Mouse (Mus musculus) heart, postnatal 0 days (tissue): Measurements from ENCODE around the gene Cntnap5c. TPM values are rescaled to one million over a fixed set of nuclear protein-coding genes. Genes with fewer than 3 reads are reported as not detected.

Experiments
- ATAC-seq: fragments of 200-750 bp; cut with Nextera tagmentation; 2 replicates; pipeline ENCODE4 v1.8.0; 2017; ENCODE audit warnings: low read depth, moderate number of reproducible peaks, moderate library complexity; ENCODE audit not compliant: insufficient read depth
- DNase-seq: peaks from one replicate; pipeline ENCODE4 v3.0.0-alpha.2; 2016; ENCODE audit warnings: low spot score
- H3K27ac ChIP-seq: fragments of 300-500 bp; sonication (generic); 2 replicates; pipeline ENCODE4 v1.5.1; 2014; ENCODE audit warnings: low read depth, mild to moderate bottlenecking
- H3K27me3 ChIP-seq: fragments of 300-500 bp; sonication (generic); 2 replicates; pipeline ENCODE4 v1.6.1; 2014; ENCODE audit warnings: low read length, mixed read lengths; ENCODE audit not compliant: control insufficient read depth, insufficient read depth
- H3K36me3 ChIP-seq: fragments of 300-500 bp; sonication (generic); replicated peaks from 2 replicates; pipeline ENCODE4 v1.6.1; 2014; ENCODE audit warnings: low read length, mixed read lengths; ENCODE audit not compliant: control insufficient read depth, insufficient read depth
- H3K4me1 ChIP-seq: fragments of 300-500 bp; sonication (generic); 2 replicates; pipeline ENCODE4 v1.6.1; 2014; ENCODE audit warnings: antibody characterized with exemption; ENCODE audit not compliant: control insufficient read depth, insufficient read depth
- H3K4me2 ChIP-seq: fragments of 300-500 bp; sonication (generic); 2 replicates; pipeline ENCODE4 v1.6.1; 2014; ENCODE audit warnings: low read depth, mild to moderate bottlenecking, low read length, moderate library complexity
- H3K4me3 ChIP-seq: fragments of 300-500 bp; sonication (generic); 2 replicates; pipeline ENCODE4 v1.5.1; 2014; ENCODE audit warnings: low read depth, low read length
- H3K9ac ChIP-seq: fragments of 300-500 bp; sonication (generic); replicated peaks from 2 replicates; pipeline ENCODE4 v1.6.1; 2014; ENCODE audit warnings: low read depth, low read length, mixed read lengths
- H3K9me3 ChIP-seq: fragments of 300-500 bp; sonication (generic); replicated peaks from 2 replicates; pipeline ENCODE4 v1.6.1; 2016; ENCODE audit warnings: low read length; ENCODE audit not compliant: control insufficient read depth
- CTCF ChIP-seq: IDR thresholded peaks from 2 replicates; pipeline ENCODE4 v1.5.1; 2016; ENCODE audit warnings: antibody characterized with exemption, control low read depth, low read depth
- EP300 ChIP-seq: IDR thresholded peaks from 2 replicates; pipeline ENCODE4 v1.6.1; 2016; ENCODE audit warnings: antibody characterized with exemption, low read depth
- WGBS: fragments of 180-500 bp; shearing (Covaris S2); extraction: QIAGEN DNeasy Blood & Tissue Kit; methylation state at CpG from one replicate; pipeline ENCODE4 v1.1.7; 2014; 5-methylcytosine and 5-hydroxymethylcytosine counted together
- polyA plus RNA-seq: library from polyadenylated mRNA; unstranded; fragments of >200 nt; fragmentation: Nextera tagmentation; extraction: Ambion mirVana; gene quantifications from 2 replicates; pipeline ENCODE4 v1.2.1, GENCODE M21; 2015
- total RNA-seq: library from RNA; depleted of rRNA; stranded (reverse); fragments of >200 nt; gene quantifications from 2 replicates; pipeline ENCODE4 v1.2.3, GENCODE M21; 2014; ENCODE audit warnings: low replicate concordance

The Cntnap5c gene
- total and polyA plus RNA-seq, 2 experiments from 2014 or later = not detected

- WGBS = 83% methylated on average over 1 of the region's 1 CpGs
- Histone ChIP-seq H3K9me3 (no peaks in the 10 kb centered on the region), H3K9ac (no peak overlapping the region), H3K27me3 (no peaks in the 10 kb centered on the region), H3K4me1 (no peaks in the 10 kb centered on the region), H3K4me3 (no peak overlapping the region), H3K4me2 (no peak overlapping the region), H3K27ac (no peak overlapping the region), H3K36me3 (no peaks in the 10 kb centered on the region)
- no peak for ATAC-seq
- TF ChIP-seq CTCF (no peak), EP300 (no peak)
- no peak for DNase-seq
Observed at GRCm38 (mm10) chr17:57788161-57788799, 18.9 kb downstream of the Cntnap5c start.

- no peak for ATAC-seq
- WGBS = 68% methylated on average over 3 of the region's 3 CpGs
- Histone ChIP-seq H3K4me3 (no peak overlapping the region), H3K27me3 (no peaks in the 10 kb centered on the region), H3K27ac (no peak overlapping the region), H3K9me3 (no peaks in the 10 kb centered on the region), H3K4me1 (no peaks in the 10 kb centered on the region), H3K36me3 (no peaks in the 10 kb centered on the region), H3K9ac (no peak overlapping the region), H3K4me2 (no peak overlapping the region)
- no peak for DNase-seq
- TF ChIP-seq CTCF (no peak), EP300 (no peak)
Observed at GRCm38 (mm10) chr17:57795408-57795807, 26.0 kb downstream of the Cntnap5c start.

GRCm38 (mm10) chr17:57796668-57797311 is 27.4 kb downstream of the Cntnap5c start:
- Histone ChIP-seq H3K36me3 (no peaks in the 10 kb centered on the region), H3K27ac (no peak overlapping the region), H3K4me1 (no peaks in the 10 kb centered on the region), H3K4me3 (no peak overlapping the region), H3K27me3 (no peaks in the 10 kb centered on the region), H3K4me2 (no peak overlapping the region), H3K9ac (no peak overlapping the region), H3K9me3 (no peaks in the 10 kb centered on the region)
- DNase-seq = no peak
- 54% methylated on average over 3 of the region's 3 CpGs for WGBS
- TF ChIP-seq CTCF (no peak), EP300 (no peak)
- ATAC-seq = no peak

- ATAC-seq (no peak), DNase-seq (no peak)
- no peaks in the 10 kb centered on the region for H3K4me1 ChIP-seq
- no peak overlapping the region for H3K4me2 ChIP-seq
- TF ChIP-seq CTCF = no peak
- no peak for TF ChIP-seq EP300
- H3K9me3 ChIP-seq = no peaks in the 10 kb centered on the region
- no peak overlapping the region for H3K4me3 ChIP-seq
- no peak overlapping the region for H3K27ac ChIP-seq
- no peak overlapping the region for H3K9ac ChIP-seq
- 54% methylated on average over 3 of the region's 3 CpGs for WGBS
- no peaks in the 10 kb centered on the region for H3K27me3 ChIP-seq
- no peaks in the 10 kb centered on the region for H3K36me3 ChIP-seq
Observed at GRCm38 (mm10) chr17:57799414-57799985, 30.1 kb downstream of the Cntnap5c start.

- H3K27me3 ChIP-seq = no peaks in the 10 kb centered on the region
Observed at GRCm38 (mm10) chr17:57801180-57801579, 31.8 kb downstream of the Cntnap5c start.

More at GRCm38 (mm10) chr17:57801180-57801579, 31.8 kb downstream of the Cntnap5c start:
- Histone ChIP-seq H3K9me3 (no peaks in the 10 kb centered on the region), H3K9ac (no peak overlapping the region), H3K36me3 (no peaks in the 10 kb centered on the region), H3K4me3 (no peak overlapping the region), H3K27ac (no peak overlapping the region), H3K4me1 (no peaks in the 10 kb centered on the region), H3K4me2 (no peak overlapping the region)
- ATAC-seq = no peak
- 61% methylated on average over 1 of the region's 1 CpGs for WGBS
- DNase-seq = no peak
- TF ChIP-seq CTCF = no peak
- TF ChIP-seq EP300 = no peak
